Mouse (Mus musculus): ENCODE measurements at regions not wholly inside any gene's neighbourhood (a gene's known extent, or its start where the extent isn't known, plus 50 kb on each side); places are given as distances from the start of the nearest gene placed in this dataset.
"Not testable (repeated sequence)": the region's sequence is repeated elsewhere in the genome, so short reads cannot be mapped to it uniquely, and the experiment has no call there.

GRCm38 (mm10) chr9:85637274-85637673 lies 111.9 kb downstream of the Ibtk start:
- DNase-seq = no peak

- no peak for DNase-seq
Observed at GRCm38 (mm10) chr9:85636131-85636447, 113.0 kb downstream of the Ibtk start.

DNA sequence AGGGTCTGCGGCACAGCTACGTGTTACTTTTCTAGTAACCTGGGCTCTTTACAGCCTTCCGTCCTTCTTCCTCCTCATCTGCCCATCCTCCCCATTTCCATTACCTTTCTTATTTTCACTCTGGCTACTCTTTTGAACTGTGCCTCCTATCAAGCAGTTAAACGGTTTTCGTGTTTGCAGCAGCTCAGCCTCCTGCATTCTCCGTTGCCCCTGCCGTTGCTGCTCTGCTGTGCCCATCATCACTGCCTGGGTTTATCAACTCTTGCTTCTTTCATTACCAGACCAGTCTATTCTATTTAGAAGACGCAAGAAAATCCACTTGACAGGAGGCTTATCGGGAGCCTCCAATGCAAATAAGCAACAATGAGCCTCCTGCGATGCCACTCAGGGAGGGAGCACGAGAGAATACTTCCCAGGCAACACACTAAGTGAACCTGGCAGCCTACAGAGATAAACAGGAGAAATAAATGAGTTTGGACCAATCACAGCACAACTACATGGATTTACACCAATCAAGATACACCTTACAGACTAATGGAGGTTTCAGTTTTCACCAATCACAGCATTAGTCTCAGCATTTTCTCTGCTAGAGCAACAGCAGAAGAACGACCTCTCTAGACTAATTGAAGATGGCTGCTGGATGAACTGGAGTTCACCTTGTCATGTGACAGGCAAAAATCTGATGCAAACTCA lies 113.5 kb downstream of the Ibtk start:
- no peak for DNase-seq

DNA sequence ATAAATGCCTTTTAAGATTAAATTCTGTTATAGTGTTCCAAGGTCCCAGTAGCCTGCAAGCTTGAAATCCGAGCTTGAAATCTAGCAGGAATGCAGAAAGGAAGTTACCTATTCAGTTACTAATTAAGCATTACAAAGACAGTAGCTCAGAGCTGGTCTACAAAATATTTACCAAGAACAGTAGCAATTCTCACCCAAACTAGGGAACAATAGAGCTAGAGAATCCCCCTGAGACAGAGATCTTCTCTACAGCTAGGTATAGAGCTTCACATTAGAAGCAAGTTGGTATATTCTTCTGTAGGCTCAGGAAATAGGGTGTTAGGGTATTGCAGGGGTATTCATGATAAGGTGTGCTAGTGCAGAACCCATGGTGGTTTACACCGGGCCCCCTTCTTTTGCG lies 114.3 kb downstream of the Ibtk start:
- DNase-seq = not testable (repeated sequence)

GRCm38 (mm10) chr9:85617972-85618371 lies 131.2 kb downstream of the Ibtk start:
- no peak for DNase-seq

DNA sequence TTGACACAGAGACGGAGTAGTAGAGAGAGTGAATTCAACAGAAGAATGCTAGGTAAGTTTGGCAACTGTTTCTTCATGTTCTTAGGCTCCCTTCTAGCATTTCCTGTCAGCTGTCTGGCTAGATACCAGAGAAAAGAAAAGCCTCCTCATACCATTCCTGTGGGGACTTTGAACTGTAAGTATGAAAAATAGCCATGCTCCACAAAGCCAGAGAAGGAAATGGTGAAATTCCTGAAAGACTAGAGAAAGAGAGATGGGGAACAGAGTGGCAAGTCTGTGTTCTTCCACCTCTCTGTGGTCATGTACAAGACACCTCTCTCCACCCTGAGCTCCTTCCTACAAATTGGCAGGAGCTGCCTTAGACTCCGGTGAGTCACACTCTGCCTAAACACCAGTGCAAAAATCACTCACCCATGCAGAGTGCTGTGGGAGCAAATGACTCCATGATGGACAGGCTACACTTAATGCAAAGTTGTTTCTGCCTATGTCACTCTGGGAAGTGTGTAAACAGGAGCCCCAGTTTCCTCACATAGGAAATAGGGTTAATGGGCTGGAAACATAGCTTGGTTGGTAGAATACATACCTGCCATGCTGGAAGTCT lies 131.9 kb downstream of the Ibtk start:
- no peak for DNase-seq

GRCm38 (mm10) chr9:85616266-85616869 lies 132.8 kb downstream of the Ibtk start:
- peak; percentile 19 to 24 for DNase-seq

GRCm38 (mm10) chr9:85609152-85609551 lies 140.0 kb downstream of the Ibtk start:
- peak; percentile 60 to 71 for DNase-seq

- peak; percentile 28 to 58 for DNase-seq
Observed at GRCm38 (mm10) chr9:85596959-85597358, 152.2 kb downstream of the Ibtk start.

DNA sequence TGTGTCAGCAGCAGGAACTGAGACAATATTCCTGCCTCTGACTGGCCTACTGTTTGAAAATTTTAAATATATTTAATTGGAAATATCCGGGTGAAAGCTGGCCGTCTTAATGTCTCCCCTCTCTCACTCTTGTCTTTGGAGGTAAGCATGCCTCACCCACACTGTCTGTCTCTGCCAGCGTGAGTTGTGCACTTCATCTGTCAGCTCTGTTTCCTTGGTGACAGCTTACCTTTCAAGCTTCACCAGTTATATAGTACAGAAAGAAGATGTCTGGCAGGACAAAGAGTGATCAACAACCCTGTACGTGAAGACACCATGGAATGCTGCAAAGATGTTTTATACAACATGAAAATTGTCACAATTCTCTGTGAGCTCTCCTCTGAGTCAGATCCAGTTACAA lies 155.3 kb downstream of the Ibtk start:
- no peak for DNase-seq

GRCm38 (mm10) chr9:85592639-85593038 lies 156.5 kb downstream of the Ibtk start:
- no peak for DNase-seq

DNA sequence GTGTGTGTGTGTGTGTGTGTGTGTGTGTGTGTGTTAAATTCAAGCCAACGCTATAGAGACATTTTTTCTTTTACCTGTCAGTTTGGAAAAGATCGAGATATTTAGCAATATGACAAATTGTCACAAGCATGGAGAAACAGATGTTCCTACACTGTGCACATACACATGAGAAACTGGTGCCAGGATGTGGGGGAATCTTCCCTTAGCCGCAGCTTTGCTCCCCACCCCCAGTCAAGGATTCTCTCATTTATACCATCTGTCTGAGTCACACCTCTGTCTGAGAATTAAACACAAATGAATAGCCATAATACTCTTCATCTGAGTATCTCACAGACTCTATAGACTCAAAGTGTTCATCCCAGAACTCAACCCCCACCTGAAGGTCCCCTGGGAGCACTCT lies 159.9 kb downstream of the Ibtk start:
- DNase-seq = no peak

DNA sequence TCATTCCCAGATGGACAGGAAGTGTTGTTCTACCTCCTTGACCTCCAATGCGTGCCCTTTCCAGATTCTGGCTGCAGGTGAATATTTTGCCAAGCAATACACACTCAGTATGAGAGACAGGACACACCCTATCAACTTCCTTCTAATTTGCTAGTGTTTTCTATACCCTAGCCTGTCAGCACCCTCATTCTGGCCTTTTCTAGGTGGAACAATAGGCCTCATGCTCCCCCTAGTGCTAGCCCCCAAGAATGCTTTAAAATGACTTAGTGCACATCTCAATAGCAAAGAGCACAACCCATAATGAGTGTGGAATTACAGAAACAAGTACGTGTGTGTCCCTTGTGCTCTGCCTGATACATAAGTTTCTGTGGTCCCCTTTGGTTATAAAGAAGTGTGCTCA lies 161.1 kb downstream of the Ibtk start:
- peak; percentile 37 to 48 for DNase-seq

DNA sequence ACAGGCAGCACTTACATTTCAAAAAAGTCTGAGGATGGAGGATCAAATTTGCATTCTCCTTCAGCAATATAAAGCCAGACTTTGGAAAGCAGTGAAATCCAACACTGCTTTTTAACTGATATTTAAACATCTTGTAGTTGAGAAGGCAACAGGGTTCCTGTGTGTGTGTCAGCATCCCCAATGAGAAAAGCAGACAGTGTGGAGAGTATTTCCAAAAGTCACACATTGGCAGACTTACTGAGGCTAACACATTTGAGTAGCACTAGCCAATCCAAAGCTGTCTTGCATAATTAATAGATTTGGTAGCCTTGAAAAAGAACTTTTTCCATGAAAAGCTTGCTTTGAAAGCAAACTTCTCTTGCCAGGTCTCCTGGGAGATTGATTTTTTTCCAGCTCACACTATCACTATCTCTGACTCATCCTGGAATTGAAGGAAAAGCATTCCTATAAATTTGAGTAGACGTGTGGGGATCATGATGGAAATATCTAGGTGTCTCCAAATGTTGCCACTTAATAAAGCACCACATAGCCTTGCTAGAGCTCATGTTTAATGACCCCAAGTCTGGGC lies 168.0 kb downstream of the Ibtk start:
- no peak for DNase-seq

DNA sequence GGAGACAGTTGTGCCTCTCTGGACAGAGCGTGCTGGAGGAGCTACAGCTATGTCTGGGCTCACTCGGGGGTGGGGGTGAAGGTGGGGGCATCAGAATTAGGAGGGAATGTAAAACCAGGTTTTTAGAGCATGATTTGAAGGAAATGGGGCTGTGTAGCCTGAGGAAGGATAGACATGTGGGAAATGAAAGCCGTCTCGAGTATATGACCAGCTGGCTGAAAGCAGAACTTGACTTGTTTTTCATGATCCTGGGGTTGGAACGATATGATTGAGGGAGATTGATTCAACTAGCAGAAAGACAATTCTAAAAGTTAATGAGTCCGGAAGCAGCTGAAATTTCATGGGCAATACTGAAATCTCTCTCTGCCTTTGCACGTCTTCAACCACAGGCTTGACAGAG lies 171.3 kb downstream of the Ibtk start:
- DNase-seq = no peak

- DNase-seq = no peak
Observed at GRCm38 (mm10) chr9:85577338-85577737, 171.8 kb downstream of the Ibtk start.

DNA sequence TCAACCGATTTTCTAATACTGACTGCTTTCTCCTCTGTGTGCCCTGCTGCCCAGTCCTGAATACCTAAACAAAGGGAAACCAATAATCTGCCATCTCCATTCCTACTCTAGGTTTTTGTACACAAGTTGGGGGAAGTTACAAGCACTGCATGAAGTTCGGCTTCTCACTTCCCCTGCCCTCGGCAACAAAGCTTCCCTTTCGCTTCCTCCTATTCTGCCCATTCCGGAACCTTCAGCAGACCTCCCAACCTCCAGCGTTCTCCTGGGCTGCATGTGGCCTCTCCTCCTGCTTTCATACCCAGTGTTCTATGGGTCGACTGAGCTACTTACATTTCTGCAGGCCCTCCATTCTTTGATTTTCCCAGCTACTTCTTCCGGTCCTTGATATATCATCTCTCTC lies 180.3 kb downstream of the Ibtk start:
- DNase-seq = no peak

GRCm38 (mm10) chr9:85551871-85552270 lies 197.3 kb downstream of the Ibtk start:
- no peak for DNase-seq

- no peak for DNase-seq
Observed at GRCm38 (mm10) chr9:85550455-85550854, 198.7 kb downstream of the Ibtk start.

DNA sequence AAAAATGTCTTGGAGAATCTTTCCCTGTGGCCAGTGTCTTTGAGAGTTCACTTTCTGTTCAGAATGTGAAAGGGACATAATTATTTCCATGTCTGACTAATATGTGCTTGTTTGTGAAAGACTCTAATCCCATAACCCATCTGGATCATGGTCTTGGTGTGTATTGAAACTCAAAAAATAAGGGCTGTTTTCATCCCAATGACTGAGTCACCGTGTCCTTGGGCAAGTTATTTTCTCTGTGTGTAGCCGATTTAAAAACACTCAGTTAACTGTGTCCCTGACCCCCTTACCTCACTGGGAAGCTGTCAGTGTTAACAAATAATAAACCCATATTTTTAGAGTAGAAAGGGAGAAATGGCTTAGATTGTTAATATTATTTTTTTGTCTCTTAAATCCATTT lies 202.9 kb downstream of the Ibtk start:
- no peak for DNase-seq

- DNase-seq = no peak
Observed at GRCm38 (mm10) chr9:85545566-85545965, 203.6 kb downstream of the Ibtk start.

DNA sequence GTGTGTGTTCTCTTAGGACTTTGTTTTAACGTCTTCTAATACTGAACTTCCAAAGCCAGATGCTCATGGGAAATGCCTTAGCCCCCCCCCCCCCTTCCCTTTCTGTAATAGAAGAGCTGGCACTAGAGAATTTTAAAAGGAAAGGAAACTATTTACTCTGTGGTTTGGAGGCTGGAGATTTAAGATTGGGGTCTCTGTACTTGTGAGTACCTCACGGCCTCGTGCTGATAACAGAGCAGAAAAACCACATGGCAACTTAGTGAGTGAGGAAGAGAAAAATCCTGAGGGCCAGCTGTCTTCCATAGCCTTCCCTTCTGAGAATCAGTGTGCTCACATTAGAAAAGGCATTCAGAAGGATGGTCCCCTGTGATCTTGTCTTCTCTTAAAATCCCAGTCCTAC lies 210.6 kb downstream of the Ibtk start:
- DNase-seq = no peak

- no peak for DNase-seq
Observed at GRCm38 (mm10) chr9:85528421-85528820, 201.3 kb upstream of the Tent5a start.

- no peak for DNase-seq
Observed at GRCm38 (mm10) chr9:85524733-85525132, 197.6 kb upstream of the Tent5a start.
